Mouse (Mus musculus): ENCODE results near the gene Nfkbiz.

GRCm38 (mm10) chr16:55843919-55844318 is 5.2 kb upstream of the Nfkbiz start:
- TF ChIP-seq CTCF (IDR thresholded peaks at IDR 0.05; ENCODE audit: low read depth, low read length) (no peak), POLR2A (IDR thresholded peaks at IDR 0.05; ENCODE audit: extremely low read depth, insufficient read depth, low read length) (no peak)

Data from liver, adult 2 months (tissue).